Comparison of ENCODE assay signal across 7 mouse cellular contexts in genomic region chr10:94494403-94494846, GRCm38 (mm10).
DNase-seq lines count a peak whose midpoint lies in the region; ATAC-seq lines count a peak whose summit lies in the region.

No protein-coding gene starts in this region.

- H3K9me3 ChIP-seq in forebrain, embryonic 11.5 days (ENCODE audit: control insufficient read depth, low read length) = no peaks in the 10 kb centered on the region
- H3K9me3 ChIP-seq in heart, embryonic 15.5 days (replicated peaks) = no peaks in the 10 kb centered on the region

- DNase-seq in ovary, postnatal 36 days (ENCODE audit: low spot score) = peak; percentile 31
- DNase-seq in ovary, postnatal 10 days (ENCODE audit: low spot score) = no peak
- DNase-seq in forebrain, embryonic 11.5 days (ENCODE audit: low spot score) = peak; percentile 61
- DNase-seq in left cerebral cortex, adult 18-20 months (ENCODE audit: low spot score in 2 of 2) = peak; percentile 54 to 67
- no peak for DNase-seq in urinary bladder, adult 2 months (ENCODE audit: low spot score)

- H3K27me3 ChIP-seq in forebrain, embryonic 11.5 days (ENCODE audit: control insufficient read depth, insufficient read depth, low read length) = no peaks in the 10 kb centered on the region
- no peaks in the 10 kb centered on the region for H3K27me3 ChIP-seq in heart, embryonic 15.5 days

- ATAC-seq in forebrain, embryonic 11.5 days (replicated peaks; ENCODE audit: low FRiP score) = peak; percentile 70
- ATAC-seq in heart, embryonic 15.5 days (replicated peaks; ENCODE audit: insufficient number of reproducible peaks, insufficient read depth, low FRiP score, low read depth) = peak; percentile 68
- 0 out of 2 replicates have a peak, but pooled peaks have one; percentile 18 for ATAC-seq in monocyte, adult 5-6 weeks (replicated peaks; ENCODE audit: insufficient number of reproducible peaks, low FRiP score, low TSS enrichment, poor library complexity, severe bottlenecking)

- 59% methylated on average over 8 of the region's 8 CpGs for whole genome bisulfite sequencing in forebrain, embryonic 11.5 days
- WGBS in heart, embryonic 15.5 days = 13% methylated on average over 8 of the region's 8 CpGs

- no peak overlapping the region for H3K9ac ChIP-seq in forebrain, embryonic 11.5 days (ENCODE audit: low read length)
- H3K9ac ChIP-seq in heart, embryonic 15.5 days = no peak overlapping the region

- H3K4me1 ChIP-seq in forebrain, embryonic 11.5 days (replicated peaks; ENCODE audit: control insufficient read depth, insufficient read depth, low read length) = peaks cover 9% of the 10 kb centered on the region; the same call in 1 of the 2 replicates
- peaks cover 12% of the 10 kb centered on the region for H3K4me1 ChIP-seq in heart, embryonic 15.5 days (replicated peaks)

- no peaks in the 10 kb centered on the region for H3K36me3 ChIP-seq in forebrain, embryonic 11.5 days (ENCODE audit: control insufficient read depth, insufficient read depth, low read length)
- H3K36me3 ChIP-seq in heart, embryonic 15.5 days = no peaks in the 10 kb centered on the region

- no peak overlapping the region for H3K4me3 ChIP-seq in forebrain, embryonic 11.5 days (ENCODE audit: low read depth, low read length)
- 0 out of 2 replicates have a peak overlapping the region, but pooled peaks have one; percentile 5 for H3K4me3 ChIP-seq in heart, embryonic 15.5 days

- H3K27ac ChIP-seq in forebrain, embryonic 11.5 days (ENCODE audit: low read depth, low read length) = no peak overlapping the region
- H3K27ac ChIP-seq in heart, embryonic 15.5 days = 0 out of 2 replicates have a peak overlapping the region, but pooled peaks have one; percentile 38

- H3K4me2 ChIP-seq in forebrain, embryonic 11.5 days (ENCODE audit: low read depth, low read length, severe bottlenecking) = no peak overlapping the region
- H3K4me2 ChIP-seq in heart, embryonic 15.5 days = peak overlapping the region; percentile 54

Comparison
In these comparisons a context has a peak if more than half of its experiments do, and no peak if none do; other contexts are left out.
1. DNase-seq: peak in ovary, postnatal 36 days (single experiment), forebrain, embryonic 11.5 days (single experiment) and left cerebral cortex, adult 18-20 months (2 of 2); none in ovary, postnatal 10 days (single experiment) and urinary bladder, adult 2 months (single experiment).
2. ATAC-seq: peak in every context shown above with its lines; median percentile 70 in forebrain, embryonic 11.5 days; 68 in heart, embryonic 15.5 days; 18 in monocyte, adult 5-6 weeks.